Mouse (Mus musculus) hindbrain, embryonic 11.5 days (tissue): ENCODE data around the gene Mindy4b-ps. TPM values are rescaled to one million over a fixed set of nuclear protein-coding genes. Genes with fewer than 3 reads are reported as not detected.

Source experiments
- ATAC-seq: fragments of 200-750 bp; cut with Nextera tagmentation; 2 replicates; pipeline ENCODE4 v1.8.0; 2017; ENCODE audit warnings: mild to moderate bottlenecking, moderate TSS enrichment, moderate library complexity; ENCODE audit not compliant: low FRiP score
- DNase-seq: peaks from one replicate; pipeline ENCODE4 v3.0.0-alpha.2; 2015; ENCODE audit warnings: low spot score
- H3K27ac ChIP-seq: fragments of 300-500 bp; sonication (generic); 2 replicates; pipeline ENCODE4 v1.5.1; 2014; ENCODE audit warnings: mild to moderate bottlenecking, low read depth, low read length
- H3K27me3 ChIP-seq: fragments of 300-500 bp; sonication (generic); 2 replicates; pipeline ENCODE4 v1.6.1; 2014; ENCODE audit warnings: mild to moderate bottlenecking, low read length, moderate library complexity, mixed read lengths; ENCODE audit not compliant: control insufficient read depth, insufficient read depth
- H3K36me3 ChIP-seq: fragments of 300-500 bp; sonication (generic); 2 replicates; pipeline ENCODE4 v1.6.1; 2014; ENCODE audit warnings: mild to moderate bottlenecking, low read length, moderate library complexity, mixed read lengths; ENCODE audit not compliant: control insufficient read depth, insufficient read depth
- H3K4me1 ChIP-seq: fragments of 300-500 bp; sonication (generic); replicated peaks from 2 replicates; pipeline ENCODE4 v1.6.1; 2014; ENCODE audit warnings: low read length, mixed read lengths; ENCODE audit not compliant: control insufficient read depth, insufficient read depth
- H3K4me2 ChIP-seq: fragments of 300-500 bp; sonication (generic); replicated peaks from 2 replicates; pipeline ENCODE4 v1.6.1; 2014; ENCODE audit warnings: mild to moderate bottlenecking, low read depth, low read length
- H3K4me3 ChIP-seq: fragments of 300-500 bp; sonication (generic); 2 replicates; pipeline ENCODE4 v1.5.1; 2014; ENCODE audit warnings: low read depth, low read length
- H3K9ac ChIP-seq: fragments of 300-500 bp; sonication (generic); 2 replicates; pipeline ENCODE4 v1.6.1; 2014; ENCODE audit warnings: low read depth, low read length
- H3K9me3 ChIP-seq: fragments of 300-500 bp; sonication (generic); 2 replicates; pipeline ENCODE4 v1.6.1; 2016; ENCODE audit warnings: low read length; ENCODE audit not compliant: control insufficient read depth
- WGBS: fragments of 180-500 bp; shearing (Covaris S2); extraction: QIAGEN DNeasy Blood & Tissue Kit; methylation state at CpG from one replicate; pipeline ENCODE4 v1.1.7; 2014; 5-methylcytosine and 5-hydroxymethylcytosine counted together
- polyA plus RNA-seq: library from polyadenylated mRNA; unstranded; fragments of >200 nt; fragmentation: Nextera tagmentation; extraction: Ambion mirVana; gene quantifications from 2 replicates; pipeline ENCODE4 v1.2.1, GENCODE M21; 2014

Mindy4b-ps gene
- polyA plus RNA-seq, 1 experiment from 2014 or later, result not detected

GRCm38 (mm10) chr3:58755769-58756168 is 66.3 kb downstream of the Mindy4b-ps start:
- Histone ChIP-seq H3K9me3 (no peaks in the 10 kb centered on the region), H3K36me3 (no peaks in the 10 kb centered on the region), H3K27me3 (no peaks in the 10 kb centered on the region), H3K9ac (no peak overlapping the region), H3K4me3 (no peak overlapping the region), H3K4me1 (no peaks in the 10 kb centered on the region), H3K4me2 (no peak overlapping the region), H3K27ac (no peak overlapping the region)
- ATAC-seq (no peak), DNase-seq (no peak)
- 100% methylated on average over 1 of the region's 1 CpGs for WGBS

GRCm38 (mm10) chr3:58754361-58754760 is 67.8 kb downstream of the Mindy4b-ps start:
- Histone ChIP-seq H3K27me3 (no peaks in the 10 kb centered on the region), H3K4me1 (no peaks in the 10 kb centered on the region), H3K36me3 (no peaks in the 10 kb centered on the region), H3K9ac (no peak overlapping the region), H3K4me2 (no peak overlapping the region), H3K9me3 (no peaks in the 10 kb centered on the region), H3K27ac (no peak overlapping the region), H3K4me3 (no peak overlapping the region)
- 90% methylated on average over 3 of the region's 3 CpGs for WGBS
- DNase-seq, result no peak
- no peak for ATAC-seq

- no peak overlapping the region for H3K4me2 ChIP-seq
- H3K4me1 ChIP-seq, result no peaks in the 10 kb centered on the region
- no peaks in the 10 kb centered on the region for H3K9me3 ChIP-seq
- no peak overlapping the region for H3K27ac ChIP-seq
- H3K4me3 ChIP-seq, result no peak overlapping the region
- ATAC-seq (peak; percentile 40; the same call in 1 of the 2 replicates), DNase-seq (no peak)
- WGBS, result 73% methylated on average over 8 of the region's 8 CpGs
- H3K27me3 ChIP-seq, result no peaks in the 10 kb centered on the region
- no peaks in the 10 kb centered on the region for H3K36me3 ChIP-seq
- no peak overlapping the region for H3K9ac ChIP-seq
These were observed 70.1 kb downstream of the Mindy4b-ps start for GRCm38 (mm10) chr3:58751818-58752620.

GRCm38 (mm10) chr3:58748724-58749123 is 73.4 kb downstream of the Mindy4b-ps start:
- no peak for ATAC-seq

GRCm38 (mm10) chr3:58747924-58748323 is 74.2 kb downstream of the Mindy4b-ps start:
- 83% methylated on average over 1 of the region's 1 CpGs for whole genome bisulfite sequencing
- H3K36me3 ChIP-seq, result no peaks in the 10 kb centered on the region
- H3K4me2 ChIP-seq, result no peak overlapping the region
- no peak overlapping the region for H3K9ac ChIP-seq
- DNase-seq, result no peak
- H3K27ac ChIP-seq, result no peak overlapping the region
- H3K4me3 ChIP-seq, result no peak overlapping the region
- no peak for ATAC-seq
- H3K9me3 ChIP-seq, result no peaks in the 10 kb centered on the region
- no peaks in the 10 kb centered on the region for H3K27me3 ChIP-seq
- H3K4me1 ChIP-seq, result no peaks in the 10 kb centered on the region

More at GRCm38 (mm10) chr3:58748724-58749123, 73.4 kb downstream of the Mindy4b-ps start:
- DNase-seq, result peak; percentile 7
- Histone ChIP-seq H3K4me3 (no peak overlapping the region), H3K27ac (no peak overlapping the region), H3K4me1 (no peaks in the 10 kb centered on the region), H3K36me3 (no peaks in the 10 kb centered on the region), H3K27me3 (no peaks in the 10 kb centered on the region), H3K9me3 (no peaks in the 10 kb centered on the region), H3K9ac (no peak overlapping the region), H3K4me2 (no peak overlapping the region)

- Histone ChIP-seq H3K36me3 (no peaks in the 10 kb centered on the region), H3K27ac (no peak overlapping the region), H3K4me2 (no peak overlapping the region), H3K9me3 (no peaks in the 10 kb centered on the region), H3K9ac (no peak overlapping the region), H3K4me1 (no peaks in the 10 kb centered on the region), H3K27me3 (no peaks in the 10 kb centered on the region), H3K4me3 (no peak overlapping the region)
- ATAC-seq (no peak), DNase-seq (no peak)
- WGBS, result 69% methylated on average over 2 of the region's 2 CpGs
These were observed 82.6 kb downstream of the Mindy4b-ps start for GRCm38 (mm10) chr3:58739536-58739935.

Other genes with a start within 250 kb of the Mindy4b-ps start
- gene Selenot, start 245.7 kb downstream of the Mindy4b-ps start, polyA plus RNA-seq, result 29.6 and 32.5 TPM in 2 replicates
- gene Erich6, start 185.1 kb downstream of the Mindy4b-ps start, polyA plus RNA-seq, result 0.08 and 0.12 TPM in 2 replicates
- gene Siah2, start 129.9 kb downstream of the Mindy4b-ps start, polyA plus RNA-seq, result 4.9 and 6.8 TPM in 2 replicates
- 1.9 and 2.3 TPM in 2 replicates for gene Clrn1, start 63.0 kb upstream of the Mindy4b-ps start, polyA plus RNA-seq
- 3.8 and 4.7 TPM in 2 replicates for gene Med12l, start 183.5 kb upstream of the Mindy4b-ps start, polyA plus RNA-seq